29 mouse cellular contexts compared by ENCODE assay signal in the genomic region with DNA sequence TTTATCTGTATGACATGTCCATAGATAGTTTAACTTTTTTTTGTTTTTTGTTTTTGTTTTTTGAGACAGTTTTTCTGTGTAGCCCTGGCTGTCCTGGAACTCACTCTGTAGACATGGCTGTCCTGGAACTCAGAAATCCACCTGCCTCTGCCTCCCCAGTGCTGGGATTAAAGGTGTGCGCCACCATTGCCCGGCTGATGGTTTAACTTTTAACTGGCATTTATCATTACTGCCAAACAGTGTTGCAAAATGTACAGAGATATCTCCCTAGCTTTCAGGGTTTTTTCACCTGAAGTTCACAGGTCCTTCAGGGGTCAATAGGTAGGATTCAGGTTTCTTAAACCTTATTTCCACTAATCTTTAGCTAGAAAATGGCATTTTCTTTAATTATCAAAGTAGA. TPM values are rescaled to one million over a fixed set of nuclear protein-coding genes. Genes with fewer than 3 reads are reported as not detected.
"Had no signal": no experiment of that assay in that cellular context is flagged by ENCODE, and none has a peak within 500 bp of the region (broad histone marks: within the 10 kb centered on the region; RNA-seq: fewer than 3 reads in every experiment).

No protein-coding gene starts in this region.

- H3K27ac ChIP-seq: gastrocnemius, adult 2 months; heart, adult 2 months; hindbrain, embryonic 10.5 days; hindbrain, embryonic 12.5 days; hindbrain, embryonic 14.5 days; intestine, embryonic 15.5 days; kidney, postnatal 0 days; layer of hippocampus, adult 2 months; left cerebral cortex, adult 2 months; limb, embryonic 10.5 days; limb, embryonic 12.5 days; liver, embryonic 14.5 days had no signal

- H3K9ac ChIP-seq: hindbrain, embryonic 12.5 days; hindbrain, embryonic 14.5 days; intestine, embryonic 15.5 days; limb, embryonic 12.5 days; liver, embryonic 14.5 days had no signal

- H3K9me3 ChIP-seq: hindbrain, embryonic 10.5 days; hindbrain, embryonic 12.5 days; intestine, embryonic 15.5 days; limb, embryonic 10.5 days; limb, embryonic 12.5 days had no signal

- H3K4me2 ChIP-seq: heart, embryonic 11.5 days; hindbrain, embryonic 12.5 days; hindbrain, embryonic 14.5 days; intestine, embryonic 15.5 days; limb, embryonic 12.5 days; liver, embryonic 11.5 days had no signal

- ATAC-seq: hindbrain, embryonic 16.5 days; inflammation-experienced regulatory T-cells, adult 6 months; intestine, embryonic 15.5 days; intestine, postnatal 0 days had no signal

- H3K4me3 ChIP-seq: gastrocnemius, adult 2 months; heart, adult 2 months; hindbrain, embryonic 10.5 days; hindbrain, embryonic 12.5 days; intestine, embryonic 15.5 days; layer of hippocampus, adult 2 months; left cerebral cortex, adult 2 months; limb, embryonic 10.5 days; limb, embryonic 12.5 days had no signal

- DNase-seq: gastrocnemius, adult 2 months; gastrocnemius, postnatal 10 days; gastrocnemius, postnatal 25 days; heart, adult 2 months; heart, postnatal 10 days; heart, postnatal 4 days; kidney, adult 18-20 months; kidney, postnatal 25 days; kidney, postnatal 4 days had no signal

- H3K27me3 ChIP-seq: hindbrain, embryonic 12.5 days; intestine, embryonic 15.5 days; limb, embryonic 12.5 days had no signal

RNA-seq across cellular contexts. Expression of a gene that starts 32.1 kb away (rescaled TPM):
- total RNA-seq: granulocyte monocyte progenitor cell, adult 5-6 weeks; layer of hippocampus, postnatal 25 days; left cerebral cortex, postnatal 14 days; left cerebral cortex, postnatal 36 days had no signal
- polyA plus RNA-seq: heart, embryonic 14.5 days; inflammation-experienced regulatory T-cells, adult 6 months had no signal
